Mouse (Mus musculus): ENCODE results near the gene Gm15737. TPM values are rescaled to one million over a fixed set of nuclear protein-coding genes. Genes with fewer than 3 reads are reported as not detected.

The Gm15737 gene
- total RNA-seq (2023): not detected in 2 replicates

DNA sequence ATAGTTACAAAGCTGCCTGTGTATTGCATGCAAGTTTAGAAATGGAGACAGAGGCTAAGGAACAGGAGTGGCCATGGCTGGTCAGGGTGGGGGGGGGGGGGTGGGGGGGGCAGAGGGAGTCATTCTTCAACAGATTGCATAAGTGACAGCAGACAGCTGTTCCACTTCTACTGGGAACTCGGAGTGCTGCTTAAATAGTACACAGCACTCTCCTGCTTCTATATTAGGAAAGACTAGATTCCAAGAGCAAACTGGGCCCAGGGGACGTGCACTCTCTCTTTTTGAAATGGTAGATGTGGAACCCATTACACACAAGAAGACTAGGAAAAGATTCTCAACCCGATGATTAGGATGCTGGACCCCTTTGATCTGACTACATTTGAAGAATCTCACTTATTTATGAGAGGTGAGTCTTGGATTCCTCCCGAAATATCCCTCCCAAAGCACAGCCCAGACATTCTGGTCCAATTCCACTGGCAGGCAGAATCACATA lies at the start of gene Gm15737:
Gene Gm15737, plus strand, starts transcription at position 269 of the 493 bp plus-strand sequence.

Other genes with a start within 250 kb of the Gm15737 start
- gene Prickle2, start 163.2 kb upstream of the Gm15737 start, total RNA-seq (2023): 0.19 and 0.27 TPM in 2 replicates
- gene A730049H05Rik, start 52.9 kb upstream of the Gm15737 start, total RNA-seq (2023): not detected in 2 replicates
- 0.13 TPM in 1 of 2 replicates, not detected in the other for gene Adamts9, start 74.1 kb downstream of the Gm15737 start, total RNA-seq (2023)